Mouse (Mus musculus): ENCODE measurements around the gene Aoc1. TPM values are rescaled to one million over a fixed set of nuclear protein-coding genes. Genes with fewer than 3 reads are reported as not detected.
A peak's percentile ranks its signal among the peaks of the same experiment; 100 is the strongest.

Gene Aoc1
- total and polyA plus RNA-seq, 3 experiments = 1.1 TPM; not detected in 2

DNA sequence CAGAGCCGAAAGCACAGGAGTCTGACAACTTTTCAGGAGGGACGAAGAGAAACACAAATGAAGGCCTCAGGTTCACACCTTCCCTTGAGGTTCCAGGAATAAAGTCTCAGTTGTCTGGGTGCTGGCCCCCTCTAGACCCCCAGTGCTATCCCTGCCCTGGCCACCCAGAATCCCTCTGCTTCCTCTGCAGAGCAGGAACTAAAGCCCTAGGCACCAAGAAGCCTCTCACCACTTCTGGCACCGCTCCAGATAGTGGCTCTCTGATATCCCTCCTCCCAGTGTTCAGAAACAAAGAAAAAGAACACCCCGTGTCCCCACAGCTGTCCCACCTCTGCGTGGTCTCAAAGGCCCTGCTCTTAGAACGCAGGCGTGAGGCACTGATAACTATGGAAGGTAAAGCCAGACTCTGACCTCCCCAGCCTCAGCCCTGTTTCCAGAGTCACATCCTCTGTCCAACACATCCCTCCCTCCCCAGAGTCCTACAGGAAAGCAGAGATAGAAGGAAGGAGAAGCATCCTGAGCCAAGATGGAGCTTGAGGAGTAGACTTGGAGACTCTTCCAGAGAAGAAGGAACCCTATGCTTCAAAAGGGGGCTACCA lies 32.2 kb upstream of the Aoc1 start, which contains the start of gene Tmem176a:
Gene Tmem176a (plus strand): TSS at position 549 of the 599 bp plus-strand sequence.
- peak within 1 kb of the TSS; percentile 45 for H3K4me3 ChIP-seq
- no peaks in the 10 kb centered on the region for H3K27me3 ChIP-seq (ENCODE audit: control insufficient read depth, insufficient read depth, low read length)
- intact Hi-C loops (cut with DNase I) = no loop called here
- no peaks in the 10 kb centered on the region for H3K36me3 ChIP-seq (ENCODE audit: control insufficient read depth, insufficient read depth, low read length)
- H3K27ac ChIP-seq = peak within 1 kb of the TSS; percentile 74
- H3K79me2 ChIP-seq (replicated peaks; ENCODE audit: control insufficient read depth, insufficient read depth, low read length) = no peaks in the 10 kb centered on the region
- WGBS = 11% methylated on average over 7 of the region's 7 CpGs
- peak; percentile 56 for DNase-seq
- peaks cover 4% of the 10 kb centered on the region for H3K4me1 ChIP-seq (ENCODE audit: control insufficient read depth, insufficient read depth, low read length)
- peak within 1 kb of the TSS; percentile 31 for H3K9ac ChIP-seq (ENCODE audit: low read depth, low read length)
- no peak for TF ChIP-seq POLR2A (IDR thresholded peaks at IDR 0.05; ENCODE audit: insufficient read depth, low read depth, low read length)
- no peak for TF ChIP-seq CTCF (IDR thresholded peaks at IDR 0.05)
- no peak for TF ChIP-seq EP300 (IDR thresholded peaks at IDR 0.05; ENCODE audit: insufficient read depth, low read depth, low read length)

- Histone ChIP-seq H3K27ac (peak within 1 kb of the TSS; percentile 74), H3K4me1 (ENCODE audit: control insufficient read depth, insufficient read depth, low read length) (peaks cover 4% of the 10 kb centered on the region), H3K36me3 (ENCODE audit: control insufficient read depth, insufficient read depth, low read length) (no peaks in the 10 kb centered on the region), H3K9ac (ENCODE audit: low read depth, low read length) (peak within 1 kb of the TSS; percentile 31), H3K27me3 (ENCODE audit: control insufficient read depth, insufficient read depth, low read length) (no peaks in the 10 kb centered on the region), H3K79me2 (replicated peaks; ENCODE audit: control insufficient read depth, insufficient read depth, low read length) (no peaks in the 10 kb centered on the region), H3K4me3 (peak within 1 kb of the TSS; percentile 45)
- WGBS = 2% methylated on average over 6 of the region's 6 CpGs
- TF ChIP-seq EP300 (IDR thresholded peaks at IDR 0.05; ENCODE audit: insufficient read depth, low read depth, low read length) (no peak), CTCF (IDR thresholded peaks at IDR 0.05) (no peak), POLR2A (IDR thresholded peaks at IDR 0.05; ENCODE audit: insufficient read depth, low read depth, low read length) (peak; percentile 62)
- DNase-seq = peak; percentile 87 to 91
- intact Hi-C loops (cut with DNase I) = no loop called here
Observed at GRCm38 (mm10) chr6:48840973-48841625, 31.6 kb upstream of the Aoc1 start, which contains the start of gene Tmem176b. Tmem176b (minus strand) TSS chr6:48841496.

GRCm38 (mm10) chr6:48842111-48842842 lies 30.4 kb upstream of the Aoc1 start:
- H3K9ac ChIP-seq (ENCODE audit: low read depth, low read length) = peak overlapping the region; percentile 23; the same call in 1 of the 2 replicates
- peaks cover 4% of the 10 kb centered on the region for H3K4me1 ChIP-seq (ENCODE audit: control insufficient read depth, insufficient read depth, low read length)
- no peaks in the 10 kb centered on the region for H3K79me2 ChIP-seq (replicated peaks; ENCODE audit: control insufficient read depth, insufficient read depth, low read length)
- intact Hi-C loops (cut with DNase I) = no loop called here
- H3K4me3 ChIP-seq = no peak overlapping the region
- no peaks in the 10 kb centered on the region for H3K36me3 ChIP-seq (ENCODE audit: control insufficient read depth, insufficient read depth, low read length)
- 48% methylated on average over 11 of the region's 11 CpGs for WGBS
- peak overlapping the region; percentile 74; the same call in 1 of the 2 replicates for H3K27ac ChIP-seq
- no peaks in the 10 kb centered on the region for H3K27me3 ChIP-seq (ENCODE audit: control insufficient read depth, insufficient read depth, low read length)
- DNase-seq = peak; percentile 42 to 52
- peak; percentile 34 for TF ChIP-seq CTCF (IDR thresholded peaks at IDR 0.05)
- no peak for TF ChIP-seq POLR2A (IDR thresholded peaks at IDR 0.05; ENCODE audit: insufficient read depth, low read depth, low read length)

- H3K27me3 ChIP-seq (ENCODE audit: control insufficient read depth, insufficient read depth, low read length) = no peaks in the 10 kb centered on the region
- H3K4me1 ChIP-seq (ENCODE audit: control insufficient read depth, insufficient read depth, low read length) = peaks cover 4% of the 10 kb centered on the region
- intact Hi-C loops (cut with DNase I) = no loop called here
- no peak overlapping the region for H3K27ac ChIP-seq
- no peak for TF ChIP-seq POLR2A (IDR thresholded peaks at IDR 0.05; ENCODE audit: insufficient read depth, low read depth, low read length)
- TF ChIP-seq CTCF (IDR thresholded peaks at IDR 0.05) = no peak
- no peak for TF ChIP-seq EP300 (IDR thresholded peaks at IDR 0.05; ENCODE audit: insufficient read depth, low read depth, low read length)
- 74% methylated on average over 4 of the region's 4 CpGs for WGBS
- no peak for DNase-seq
- H3K4me3 ChIP-seq = no peak overlapping the region
- H3K9ac ChIP-seq (ENCODE audit: low read depth, low read length) = no peak overlapping the region
- no peaks in the 10 kb centered on the region for H3K36me3 ChIP-seq (ENCODE audit: control insufficient read depth, insufficient read depth, low read length)
- no peaks in the 10 kb centered on the region for H3K79me2 ChIP-seq (replicated peaks; ENCODE audit: control insufficient read depth, insufficient read depth, low read length)
Observed at GRCm38 (mm10) chr6:48845086-48845485, 27.6 kb upstream of the Aoc1 start.

DNA sequence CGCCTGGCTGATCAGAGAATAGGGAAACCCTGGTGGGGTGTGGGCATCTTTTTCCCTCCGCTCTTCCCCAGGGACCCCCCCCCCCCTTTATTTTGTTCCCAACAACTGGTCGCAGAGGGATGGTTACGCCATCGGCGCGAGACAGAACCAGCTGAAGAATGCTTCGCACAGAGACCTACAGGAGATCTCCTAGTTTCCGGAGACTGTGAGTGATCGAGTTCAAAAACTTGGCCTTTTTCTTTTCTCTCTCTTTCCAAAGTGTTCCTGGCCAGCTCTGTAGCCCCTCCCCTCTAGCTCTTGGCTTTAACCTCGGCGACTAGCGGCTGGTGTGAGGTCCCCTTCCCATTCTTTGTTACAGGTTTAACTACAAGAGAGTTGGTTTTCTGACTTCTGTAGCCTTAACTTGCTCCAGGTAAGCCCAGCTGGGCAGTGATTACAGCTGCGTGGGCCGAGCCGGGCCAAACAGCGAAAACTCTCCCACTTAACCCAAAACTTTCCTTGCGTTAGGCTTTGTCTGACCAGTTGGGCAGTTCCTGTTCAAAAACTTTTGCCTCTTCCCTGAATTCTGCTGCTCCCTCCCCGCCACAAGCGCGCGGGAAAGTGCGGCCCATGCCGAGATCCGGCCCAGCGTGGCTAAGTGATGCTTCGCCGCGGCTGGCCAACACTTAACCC lies 20.7 kb upstream of the Aoc1 start:
- Histone ChIP-seq H3K4me3 (peak overlapping the region; percentile 44), H3K4me1 (ENCODE audit: control insufficient read depth, insufficient read depth, low read length) (no peaks in the 10 kb centered on the region; the same call in 1 of the 2 replicates), H3K27ac (peak overlapping the region; percentile 68), H3K79me2 (replicated peaks; ENCODE audit: control insufficient read depth, insufficient read depth, low read length) (no peaks in the 10 kb centered on the region), H3K9ac (ENCODE audit: low read depth, low read length) (no peak overlapping the region; the same call in 1 of the 2 replicates), H3K36me3 (ENCODE audit: control insufficient read depth, insufficient read depth, low read length) (no peaks in the 10 kb centered on the region), H3K27me3 (ENCODE audit: control insufficient read depth, insufficient read depth, low read length) (no peaks in the 10 kb centered on the region)
- under 1% methylated on average over 29 of the region's 29 CpGs for WGBS
- peak; percentile 62 to 64 for DNase-seq
- TF ChIP-seq POLR2A (IDR thresholded peaks at IDR 0.05; ENCODE audit: insufficient read depth, low read depth, low read length) (no peak), EP300 (IDR thresholded peaks at IDR 0.05; ENCODE audit: insufficient read depth, low read depth, low read length) (no peak), CTCF (IDR thresholded peaks at IDR 0.05) (no peak)
- intact Hi-C loops (cut with DNase I) = no loop called here

Data from heart, adult 2 months (tissue).